Mouse (Mus musculus) CH12.LX (cell line): ENCODE results near the gene Lrch4. TPM values are rescaled to one million over a fixed set of nuclear protein-coding genes. Genes with fewer than 3 reads are reported as not detected.

ENCODE experiments used
- DNase-seq: peaks from one replicate; pipeline ENCODE4 v3.0.0-alpha.2; 2013; ENCODE audit errors: extremely low read depth
- H3K27ac ChIP-seq: 2 replicates; pipeline ENCODE4 v1.5.1; 2012; ENCODE audit warnings: low read depth, mild to moderate bottlenecking, control low read depth, moderate library complexity; ENCODE audit not compliant: insufficient read depth
- H3K27me3 ChIP-seq: replicated peaks from 2 replicates; pipeline ENCODE3; 2012; ENCODE audit warnings: inconsistent platforms
- H3K36me3 ChIP-seq, 2 experiments: replicated peaks in 1 of 2; 2 replicates each; pipeline versions ENCODE3 to v1.6.1; 2012; ENCODE audit warnings: inconsistent platforms in 1 of 2, low read length in 1 of 2, mild to moderate bottlenecking in 1 of 2, mixed read lengths in 1 of 2, moderate library complexity in 1 of 2; ENCODE audit not compliant: control insufficient read depth in 1 of 2, insufficient read depth in 1 of 2
- H3K4me1 ChIP-seq, 2 experiments: 2 replicates each; pipeline ENCODE4 v1.6.1; 2012; ENCODE audit warnings: inconsistent platforms in 1 of 2, moderate library complexity in 1 of 2; ENCODE audit not compliant: insufficient read depth in 2 of 2, control insufficient read depth in 1 of 2
- H3K4me2 ChIP-seq: 2 replicates; pipeline ENCODE4 v1.6.1; 2012; ENCODE audit warnings: low read depth, mild to moderate bottlenecking, control low read depth; ENCODE audit not compliant: poor library complexity, insufficient read depth, severe bottlenecking
- H3K4me3 ChIP-seq, 3 experiments: fragments of 150-350 bp in 1 of 3; sonication (generic) in 1 of 3; replicated peaks in 1 of 3; 2 replicates each; pipeline versions ENCODE3 to v1.5.1; 2011 to 2012; ENCODE audit warnings: low read depth in 2 of 3, low read length in 2 of 3, mild to moderate bottlenecking in 2 of 3, moderate library complexity in 2 of 3, control low read depth in 1 of 3, improper control_type of control experiment in 1 of 3, inconsistent platforms in 1 of 3, mixed read lengths in 1 of 3; ENCODE audit not compliant: poor library complexity in 1 of 3
- H3K79me2 ChIP-seq: replicated peaks from 2 replicates; pipeline ENCODE4 v1.6.1; 2012; ENCODE audit warnings: mild to moderate bottlenecking, moderate library complexity; ENCODE audit not compliant: control insufficient read depth, poor library complexity, insufficient read depth, severe bottlenecking; ENCODE audit errors: extremely low read depth
- H3K9ac ChIP-seq: 2 replicates; pipeline ENCODE4 v1.6.1; 2012; ENCODE audit warnings: low read depth, mild to moderate bottlenecking, control low read depth, moderate library complexity; ENCODE audit not compliant: insufficient read depth
- H3K9me3 ChIP-seq: replicated peaks from 2 replicates; pipeline ENCODE3; 2012; ENCODE audit warnings: low read length, inconsistent platforms, mixed read lengths
- CHD1 ChIP-seq: IDR thresholded peaks from 2 replicates; pipeline ENCODE4 v1.6.1; 2012; ENCODE audit warnings: low read depth, low read length, improper control_type of control experiment, inconsistent platforms
- CTCF ChIP-seq, 2 experiments: IDR thresholded peaks in 1 of 2; conservative IDR thresholded peaks in 1 of 2; 2 replicates each; pipeline ENCODE4 v1.5.1; 2011 to 2012; ENCODE audit warnings: low read depth in 2 of 2, low read length in 2 of 2, improper control_type of control experiment in 1 of 2, inconsistent platforms in 1 of 2, mild to moderate bottlenecking in 1 of 2, moderate library complexity in 1 of 2
- ELF1 ChIP-seq: IDR thresholded peaks from 2 replicates; pipeline ENCODE4 v1.6.1; 2014; ENCODE audit warnings: low read depth, mild to moderate bottlenecking, inconsistent platforms, low read length, improper control_type of control experiment
- EP300 ChIP-seq: IDR thresholded peaks from 2 replicates; pipeline ENCODE4 v1.6.1; 2011; ENCODE audit warnings: low read length, improper control_type of control experiment
- IRF4 ChIP-seq: IDR thresholded peaks from 2 replicates; pipeline ENCODE4 v1.6.1; 2014; ENCODE audit warnings: low read depth, mild to moderate bottlenecking, inconsistent platforms, low read length, improper control_type of control experiment
- MAFK ChIP-seq: IDR thresholded peaks from 2 replicates; pipeline ENCODE4 v1.6.1; 2011; ENCODE audit warnings: low read length, improper control_type of control experiment; ENCODE audit not compliant: insufficient replicate concordance
- MAX ChIP-seq: IDR thresholded peaks from 2 replicates; pipeline ENCODE4 v1.6.1; 2011; ENCODE audit warnings: low read length, improper control_type of control experiment
- MYC ChIP-seq: IDR thresholded peaks from 2 replicates; pipeline ENCODE4 v1.6.1; 2011; ENCODE audit warnings: low read depth, mild to moderate bottlenecking, improper control_type of control experiment, low read length
- NELFE ChIP-seq: IDR thresholded peaks from 2 replicates; pipeline ENCODE4 v1.6.1; 2011; ENCODE audit warnings: low read depth, low read length, improper control_type of control experiment
- POLR2A ChIP-seq: IDR thresholded peaks from 2 replicates; pipeline ENCODE4 v1.6.1; 2011; ENCODE audit warnings: low read depth, mild to moderate bottlenecking, improper control_type of control experiment, low read length
- RAD21 ChIP-seq: IDR thresholded peaks from 2 replicates; pipeline ENCODE4 v1.6.1; 2011; ENCODE audit warnings: low read depth, mild to moderate bottlenecking, low read length, improper control_type of control experiment, moderate library complexity
- SIN3A ChIP-seq: IDR thresholded peaks from 2 replicates; pipeline ENCODE4 v1.6.1; 2012; ENCODE audit warnings: low read length, improper control_type of control experiment, inconsistent platforms
- TCF12 ChIP-seq: IDR thresholded peaks from 2 replicates; pipeline ENCODE4 v1.6.1; 2014; ENCODE audit warnings: low read depth, mild to moderate bottlenecking, inconsistent platforms, low read length, improper control_type of control experiment
- USF2 ChIP-seq: conservative IDR thresholded peaks from 2 replicates; pipeline ENCODE4 v1.6.1; 2011; ENCODE audit warnings: low read depth, low read length, improper control_type of control experiment
- ZKSCAN1 ChIP-seq: IDR thresholded peaks from 2 replicates; pipeline ENCODE4 v1.6.1; 2012; ENCODE audit warnings: low read depth, inconsistent platforms, low read length, improper control_type of control experiment, borderline replicate concordance
- ZMIZ1 ChIP-seq: IDR thresholded peaks from 2 replicates; pipeline ENCODE4 v1.6.1; 2012; ENCODE audit warnings: low read depth, mild to moderate bottlenecking, inconsistent platforms, low read length, improper control_type of control experiment
- ZNF384 ChIP-seq: IDR thresholded peaks from 2 replicates; pipeline ENCODE4 v1.6.1; 2012; ENCODE audit warnings: low read depth, low read length, improper control_type of control experiment, inconsistent platforms
- dilution Hi-C: fragments of 300-500 bp; cut with MboI; formaldehyde crosslinking; loops from 2 replicates; pipeline ENCODE4 v1.14.3; 2020; ENCODE audit warnings: low sequenced_read_pairs; ENCODE audit not compliant: extremely low pct_unique_long_range_greater_than_20kb, extremely low pct_ligation_motif_present
- in situ Hi-C: fragments of 300-500 bp; cut with MboI; formaldehyde crosslinking; loops from 3 replicates; pipeline ENCODE4 v1.14.3; 2019; ENCODE audit warnings: low sequenced_read_pairs, low pct_ligation_motif_present, low pct_unique_long_range_greater_than_20kb, mixed read lengths
- polyA plus RNA-seq: library from polyadenylated mRNA; unstranded; fragments of >175 nt; gene quantifications from 2 replicates; pipeline ENCODE4 v1.2.1, GENCODE M21; 2012; ENCODE audit warnings: low read depth; ENCODE audit not compliant: insufficient read length
- total RNA-seq, 2 experiments: library from RNA; depleted of rRNA; stranded (reverse); fragments of 300-350 nt in 1 of 2; fragments of >200 nt in 1 of 2; gene quantifications; 2 replicates each; pipeline ENCODE4 v1.2.3; 2012 to 2014

Gene Lrch4
- total and polyA plus RNA-seq, 3 experiments: 9.9 to 62.1 (median 25.6) TPM

DNA sequence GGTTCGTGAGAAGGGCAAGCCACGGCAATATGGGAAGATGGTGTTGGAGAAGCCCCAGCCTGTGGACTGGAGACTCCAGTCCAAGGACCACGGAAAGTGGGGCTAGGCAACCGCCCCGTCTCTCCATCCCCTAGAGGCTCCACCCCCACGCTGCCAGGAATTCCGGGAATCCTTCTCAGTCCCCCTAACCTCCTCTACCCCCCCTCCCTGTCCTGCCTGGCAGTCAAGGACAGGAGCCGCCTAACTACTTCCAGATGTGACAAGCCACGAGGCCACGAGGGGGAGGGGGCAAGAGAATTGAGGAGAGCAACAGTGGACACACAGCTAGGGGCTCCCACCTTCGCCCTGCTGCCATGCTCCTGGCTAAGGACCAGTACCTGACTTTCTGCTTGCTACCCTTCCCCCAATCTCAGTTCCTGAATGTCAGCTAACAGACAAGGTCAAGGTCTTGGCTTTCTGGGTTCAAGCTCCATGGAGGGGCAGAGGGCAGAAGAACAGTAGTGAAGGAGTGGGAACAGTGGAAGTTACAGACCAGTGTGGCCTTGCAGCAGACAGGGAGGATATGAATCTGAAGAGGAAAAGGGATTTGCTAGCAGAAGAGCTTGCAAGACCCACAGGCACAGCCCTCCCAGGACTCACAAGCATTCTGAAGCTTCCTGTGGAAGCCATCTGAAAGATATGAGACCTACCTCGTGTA is 18.2 kb upstream of the Lrch4 start:
- dilution Hi-C loops: no loop called here
- H3K4me1 ChIP-seq: peaks cover 0 to 11% of the 10 kb centered on the region in 2 experiments; a peak in 2 of 4 replicates
- H3K4me3 ChIP-seq: no peak overlapping the region
- no peak for TF ChIP-seq MAFK
- TF ChIP-seq ZKSCAN1: no peak
- TF ChIP-seq MAX: no peak
- in situ Hi-C loops: no loop called here
- no peaks in the 10 kb centered on the region for H3K27me3 ChIP-seq
- DNase-seq: no peak
- no peaks in the 10 kb centered on the region for H3K79me2 ChIP-seq
- H3K9ac ChIP-seq: no peak overlapping the region
- H3K4me2 ChIP-seq: no peak overlapping the region
- H3K36me3 ChIP-seq: peaks cover 0 to 27% of the 10 kb centered on the region in 2 experiments
- no peaks in the 10 kb centered on the region for H3K9me3 ChIP-seq
- no peak overlapping the region for H3K27ac ChIP-seq

DNA sequence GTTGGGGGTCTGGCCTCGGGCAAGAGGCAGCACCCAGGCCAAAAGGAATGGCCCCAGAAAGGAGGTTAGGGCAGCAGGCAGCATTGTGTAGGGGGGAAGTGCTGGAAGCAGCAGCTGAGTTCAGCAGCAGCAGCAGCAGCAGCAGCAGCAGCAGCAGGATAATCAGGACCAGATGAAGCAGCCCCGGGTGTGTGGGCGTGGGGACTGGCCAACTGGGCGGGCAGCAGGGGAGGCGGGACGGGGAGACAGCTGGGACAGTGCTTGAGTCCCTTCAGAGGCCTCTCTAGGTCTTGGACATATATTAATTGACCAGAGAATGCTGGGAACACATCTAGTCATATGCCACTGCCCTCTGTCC is 17.7 kb upstream of the Lrch4 start:
- dilution Hi-C loops: no loop called here
- H3K27ac ChIP-seq: no peak overlapping the region
- TF ChIP-seq ZMIZ1: no peak
- TF ChIP-seq, all 38 proteins: peak for 0

DNA sequence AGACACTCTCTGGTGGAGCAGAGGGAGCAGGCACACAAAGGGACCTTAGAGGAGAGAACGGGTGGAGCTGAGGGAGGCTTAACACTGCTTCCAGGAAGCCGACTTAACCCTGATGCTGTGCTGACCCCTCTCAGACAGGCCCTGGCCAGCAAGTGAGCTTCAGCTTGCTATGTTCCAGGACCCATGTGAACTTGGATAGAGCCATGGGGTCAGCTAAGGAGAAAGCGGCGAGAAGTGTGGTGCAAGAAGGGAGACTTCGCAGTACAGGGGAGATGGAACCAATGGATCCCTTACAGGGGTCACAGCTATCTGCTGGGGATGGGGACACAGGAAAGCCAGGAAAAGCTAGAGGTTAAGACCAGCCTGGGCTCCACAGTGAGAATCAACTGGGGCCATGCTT is 15.8 kb upstream of the Lrch4 start:
- Histone ChIP-seq H3K9ac (no peak overlapping the region), H3K4me1 (peaks cover 0 to 11% of the 10 kb centered on the region in 2 experiments; a peak in 2 of 4 replicates)

More for the DNA sequence above, 17.7 kb upstream of the Lrch4 start:
- H3K9me3 ChIP-seq: no peaks in the 10 kb centered on the region
- peaks cover 0 to 11% of the 10 kb centered on the region in 2 experiments; a peak in 2 of 4 replicates for H3K4me1 ChIP-seq
- H3K4me3 ChIP-seq: no peak overlapping the region
- DNase-seq: no peak
- H3K36me3 ChIP-seq: peaks cover 0 to 24% of the 10 kb centered on the region in 2 experiments
- in situ Hi-C loops: no loop called here
- no peak overlapping the region for H3K9ac ChIP-seq
- no peaks in the 10 kb centered on the region for H3K79me2 ChIP-seq
- H3K27me3 ChIP-seq: no peaks in the 10 kb centered on the region
- no peak overlapping the region for H3K4me2 ChIP-seq

More for the DNA sequence above, 15.8 kb upstream of the Lrch4 start:
- no peak for TF ChIP-seq ZNF384
- no peak for TF ChIP-seq SIN3A
- TF ChIP-seq ELF1: no peak
- TF ChIP-seq NELFE: no peak
- TF ChIP-seq CTCF (conservative IDR thresholded peaks at IDR 0.05 in 1 of 2, IDR thresholded peaks at IDR 0.05 in 1 of 2; ENCODE audit: low read depth in 2 of 2, low read length in 2 of 2): no peak
- TF ChIP-seq EP300: no peak
- no peak for TF ChIP-seq RAD21
- TF ChIP-seq CHD1: no peak
- no peak for TF ChIP-seq USF2
- no peak for TF ChIP-seq POLR2A
- no peak for TF ChIP-seq IRF4
- TF ChIP-seq MYC: no peak
- no peak for TF ChIP-seq MAFK
- no peak for TF ChIP-seq TCF12
- H3K79me2 ChIP-seq: no peaks in the 10 kb centered on the region
- dilution Hi-C loops: no loop called here
- no peak for DNase-seq
- no peaks in the 10 kb centered on the region for H3K27me3 ChIP-seq
- peaks cover 0 to 9% of the 10 kb centered on the region in 2 experiments for H3K36me3 ChIP-seq
- no peak overlapping the region for H3K4me2 ChIP-seq
- H3K4me3 ChIP-seq: no peak overlapping the region
- in situ Hi-C loops: no loop called here
- no peak overlapping the region for H3K27ac ChIP-seq
- no peaks in the 10 kb centered on the region for H3K9me3 ChIP-seq
